Mouse (Mus musculus): Measurements from ENCODE around the gene Scn2a. TPM values are rescaled to one million over a fixed set of nuclear protein-coding genes. Genes with fewer than 3 reads are reported as not detected.

The Scn2a gene
- total and polyA plus RNA-seq, 3 experiments = not detected

GRCm38 (mm10) chr2:65668437-65669135 is 48.0 kb downstream of the Scn2a start (continued):
- no peak for TF ChIP-seq UBTF (IDR thresholded peaks at IDR 0.05; ENCODE audit: borderline replicate concordance, insufficient read depth, low read depth, low read length)

GRCm38 (mm10) chr2:65669561-65669960 is 49.0 kb downstream of the Scn2a start:
- Histone ChIP-seq H3K27me3 (ENCODE audit: control insufficient read depth in 1 of 2, insufficient read depth in 2 of 2, low read length in 2 of 2) (no peaks in the 10 kb centered on the region), H3K79me2 (ENCODE audit: control insufficient read depth, insufficient read depth, low read length, poor library complexity) (no peaks in the 10 kb centered on the region), H3K4me3 (ENCODE audit: control insufficient read depth in 1 of 2, insufficient read depth in 1 of 2, low read depth in 2 of 2, low read length in 2 of 2) (no peak overlapping the region), H3K4me1 (ENCODE audit: control insufficient read depth in 1 of 2, insufficient read depth in 2 of 2, low read length in 2 of 2) (no peaks in the 10 kb centered on the region), H3K9ac (ENCODE audit: control insufficient read depth, low read depth, low read length, poor library complexity, severe bottlenecking) (no peak overlapping the region), H3K36me3 (ENCODE audit: control insufficient read depth in 1 of 2, insufficient read depth in 2 of 2, low read length in 2 of 2) (no peaks in the 10 kb centered on the region), H3K9me3 (replicated peaks; ENCODE audit: insufficient read depth, low read length) (no peaks in the 10 kb centered on the region), H3K27ac (ENCODE audit: control insufficient read depth, low read depth, low read length) (no peak overlapping the region)
- no peak for TF ChIP-seq ZC3H11A (IDR thresholded peaks at IDR 0.05; ENCODE audit: low read depth, low read length)
- no peak for TF ChIP-seq USF1 (IDR thresholded peaks at IDR 0.05; ENCODE audit: low read depth, low read length)
- TF ChIP-seq MYB (IDR thresholded peaks at IDR 0.05; ENCODE audit: low read depth, low read length) = no peak
- TF ChIP-seq MAZ (IDR thresholded peaks at IDR 0.05; ENCODE audit: low read depth, low read length) = no peak
- TF ChIP-seq ZNF384 (IDR thresholded peaks at IDR 0.05; ENCODE audit: low read depth, low read length) = no peak
- TF ChIP-seq POLR2AphosphoS2 (IDR thresholded peaks at IDR 0.05; ENCODE audit: low read length) = no peak
- TF ChIP-seq TAL1 (IDR thresholded peaks at IDR 0.05; ENCODE audit: low read length) = no peak
- TF ChIP-seq RAD21 (IDR thresholded peaks at IDR 0.05; ENCODE audit: low read depth, low read length) = no peak
- TF ChIP-seq SIN3A (IDR thresholded peaks at IDR 0.05; ENCODE audit: low read length) = no peak
- TF ChIP-seq ZKSCAN1 (IDR thresholded peaks at IDR 0.05; ENCODE audit: low read depth, low read length) = no peak
- no peak for TF ChIP-seq MEF2A (IDR thresholded peaks at IDR 0.05; ENCODE audit: extremely low read depth, insufficient replicate concordance, low read depth, low read length, poor library complexity, severe bottlenecking)
- no peak for TF ChIP-seq TCF12 (IDR thresholded peaks at IDR 0.05; ENCODE audit: low read depth, low read length)
- TF ChIP-seq MXI1 (IDR thresholded peaks at IDR 0.05; ENCODE audit: low read depth, low read length) = no peak
- no peak for TF ChIP-seq UBTF (IDR thresholded peaks at IDR 0.05; ENCODE audit: borderline replicate concordance, insufficient read depth, low read depth, low read length)
- no peak for TF ChIP-seq RCOR1 (IDR thresholded peaks at IDR 0.05; ENCODE audit: low read depth, low read length)
- no peak for TF ChIP-seq EP300 (IDR thresholded peaks at IDR 0.05; ENCODE audit: low read depth in 1 of 2, low read length in 2 of 2)
- TF ChIP-seq TBP (IDR thresholded peaks at IDR 0.05; ENCODE audit: low read depth, low read length) = no peak
- no peak for TF ChIP-seq GATA1 (IDR thresholded peaks at IDR 0.05; ENCODE audit: low read depth, low read length)
- TF ChIP-seq ELF1 (IDR thresholded peaks at IDR 0.05; ENCODE audit: low read depth, low read length) = no peak
- DNase-seq (ENCODE audit: low read depth, low spot score) = no peak

Measured in MEL (cell line).